Mouse (Mus musculus): ENCODE results near the gene Gdpd3. TPM values are rescaled to one million over a fixed set of nuclear protein-coding genes. Genes with fewer than 3 reads are reported as not detected.
A peak's percentile ranks its signal among the peaks of the same experiment; 100 is the strongest.

Gene Gdpd3
- polyA plus RNA-seq, 1 experiment from 2014 or later = 1.00 TPM

DNA sequence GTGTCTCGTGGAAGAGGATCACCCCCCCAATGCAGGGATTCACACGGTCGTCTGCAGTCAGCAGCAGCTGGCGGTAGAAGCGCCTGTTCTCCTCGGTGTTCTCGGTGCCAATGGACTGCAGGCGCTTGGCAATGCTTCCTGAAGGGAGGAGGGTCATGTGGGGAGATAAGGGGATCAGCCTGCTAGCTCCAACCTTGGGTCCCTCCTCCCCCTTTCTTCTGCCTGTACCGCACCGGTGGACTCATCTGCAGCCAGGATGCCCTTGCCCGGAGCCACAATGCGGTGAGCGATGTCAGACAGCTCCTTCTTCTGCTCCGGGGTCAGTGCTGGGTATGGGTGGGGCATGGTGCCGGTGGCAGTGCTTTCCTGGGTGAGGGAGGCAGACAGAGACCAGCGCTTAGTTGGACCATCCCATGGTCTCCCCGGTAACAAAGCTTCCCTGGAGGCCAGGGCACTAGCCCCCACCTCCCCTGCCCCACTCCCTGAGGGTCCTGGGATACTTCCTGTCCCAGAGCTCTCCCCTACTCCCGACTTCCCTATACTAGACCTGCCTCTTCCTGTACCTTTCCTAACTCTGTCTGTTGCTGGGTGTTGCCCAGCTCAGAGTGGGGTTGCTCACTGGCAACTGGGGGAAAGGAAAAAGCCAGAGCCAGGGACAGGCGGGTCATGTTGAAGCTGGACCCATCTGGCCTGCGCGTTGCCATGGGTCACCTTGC lies 31.4 kb downstream of the Gdpd3 start, which contains the start of gene Fam57b:
Gene Fam57b (plus strand): TSS at position 258 of the 716 bp plus-strand sequence.
- Histone ChIP-seq H3K27ac (ENCODE audit: low read length) (peak within 1 kb of the TSS; percentile 96), H3K4me2 (ENCODE audit: low read depth, low read length) (peak within 1 kb of the TSS; percentile 78), H3K27me3 (ENCODE audit: control insufficient read depth, insufficient read depth, low read length) (no peaks in the 10 kb centered on the region), H3K4me3 (ENCODE audit: low read length) (peak within 1 kb of the TSS; percentile 80), H3K9ac (ENCODE audit: low read length) (peak within 1 kb of the TSS; percentile 94), H3K4me1 (ENCODE audit: control insufficient read depth, insufficient read depth, low read length) (peaks cover 50% of the 10 kb centered on the region), H3K36me3 (ENCODE audit: control insufficient read depth, insufficient read depth) (peaks cover 28% of the 10 kb centered on the region), H3K9me3 (replicated peaks; ENCODE audit: control insufficient read depth, low read length) (no peaks in the 10 kb centered on the region)
- WGBS = 7% methylated on average over 21 of the region's 21 CpGs
- 0 out of 2 replicates have a peak, but pooled peaks have one; percentile 7 for ATAC-seq (replicated peaks; ENCODE audit: extremely low read depth, insufficient read depth, low FRiP score)

DNA sequence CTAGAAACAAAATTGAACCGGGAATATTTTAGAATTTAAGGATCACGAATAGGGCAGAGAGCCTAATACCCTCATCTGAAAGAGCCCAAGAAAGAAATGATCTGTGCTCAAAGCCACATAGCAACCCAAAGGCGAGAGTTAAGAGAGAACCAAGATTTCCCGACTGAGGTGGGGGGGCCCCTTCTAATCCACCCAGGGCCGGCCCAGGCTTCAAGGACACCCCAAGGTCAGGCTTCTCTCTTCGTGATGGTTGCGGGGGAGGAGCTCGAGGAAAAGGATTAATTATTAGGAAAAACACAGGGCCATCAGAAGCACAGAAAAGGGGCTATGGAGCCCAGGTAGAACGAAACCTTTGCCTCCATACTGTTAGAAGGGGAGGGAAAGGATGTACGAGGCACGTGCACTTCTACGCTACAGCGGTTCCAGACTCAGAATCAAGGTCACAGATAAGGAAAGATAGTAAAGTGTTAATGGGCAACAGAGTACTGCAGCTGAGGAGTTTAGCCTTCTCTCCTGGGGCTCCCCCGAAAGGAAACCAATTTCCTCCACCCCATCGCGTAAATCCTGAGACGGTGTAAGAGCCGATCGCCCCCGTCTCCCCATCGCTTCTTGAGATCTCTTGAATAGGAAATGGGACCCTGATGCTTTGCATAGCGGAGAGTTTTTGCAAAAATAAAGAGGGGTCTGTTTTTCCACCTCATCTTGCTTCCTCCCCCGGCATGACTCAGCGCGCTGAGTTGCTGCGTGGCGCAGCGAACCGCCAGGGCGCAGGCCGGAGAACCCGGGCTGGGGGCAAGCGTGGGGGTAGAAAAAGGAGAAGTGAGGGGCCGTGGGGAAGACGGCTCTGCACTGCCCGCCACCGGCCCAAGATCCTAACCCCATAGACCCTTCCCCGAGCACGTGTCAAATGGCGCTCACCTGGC lies 32.3 kb downstream of the Gdpd3 start:
- Histone ChIP-seq H3K4me2 (ENCODE audit: low read depth, low read length) (peak overlapping the region; percentile 78), H3K27me3 (ENCODE audit: control insufficient read depth, insufficient read depth, low read length) (no peaks in the 10 kb centered on the region), H3K4me1 (ENCODE audit: control insufficient read depth, insufficient read depth, low read length) (peaks cover 45% of the 10 kb centered on the region), H3K9ac (ENCODE audit: low read length) (peak overlapping the region; percentile 94), H3K4me3 (ENCODE audit: low read length) (peak overlapping the region; percentile 80), H3K27ac (ENCODE audit: low read length) (peak overlapping the region; percentile 96), H3K36me3 (ENCODE audit: control insufficient read depth, insufficient read depth) (peaks cover 28% of the 10 kb centered on the region), H3K9me3 (replicated peaks; ENCODE audit: control insufficient read depth, low read length) (no peaks in the 10 kb centered on the region)
- no peak for ATAC-seq (replicated peaks; ENCODE audit: extremely low read depth, insufficient read depth, low FRiP score)
- WGBS = under 1% methylated on average over 40 of the region's 40 CpGs

DNA sequence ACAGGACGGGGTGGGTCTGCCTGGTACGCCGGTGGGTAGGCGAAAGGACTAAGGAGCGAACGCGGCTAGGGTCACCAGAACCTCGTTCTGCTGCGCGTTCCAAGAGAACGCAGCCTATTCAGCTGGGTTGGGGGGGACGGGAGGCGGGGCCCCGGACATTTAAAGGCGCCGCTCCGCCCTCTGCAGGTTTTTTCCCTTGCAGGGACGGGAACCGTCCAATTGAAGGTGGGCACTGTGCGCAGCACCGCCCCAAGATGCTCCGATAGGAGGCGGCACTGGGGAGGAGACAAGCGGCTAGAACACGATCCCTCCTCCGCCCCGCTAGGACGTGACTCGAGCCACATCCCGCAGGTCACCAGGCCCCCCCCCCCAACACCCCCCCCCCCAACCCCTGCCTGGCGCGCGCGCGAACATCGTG lies 32.9 kb downstream of the Gdpd3 start:
- Histone ChIP-seq H3K9me3 (replicated peaks; ENCODE audit: control insufficient read depth, low read length) (no peaks in the 10 kb centered on the region), H3K27me3 (ENCODE audit: control insufficient read depth, insufficient read depth, low read length) (no peaks in the 10 kb centered on the region), H3K36me3 (ENCODE audit: control insufficient read depth, insufficient read depth) (peaks cover 28% of the 10 kb centered on the region), H3K4me2 (ENCODE audit: low read depth, low read length) (peak overlapping the region; percentile 92), H3K4me1 (ENCODE audit: control insufficient read depth, insufficient read depth, low read length) (peaks cover 42% of the 10 kb centered on the region), H3K4me3 (ENCODE audit: low read length) (peak overlapping the region; percentile 80), H3K9ac (ENCODE audit: low read length) (peak overlapping the region; percentile 94), H3K27ac (ENCODE audit: low read length) (peak overlapping the region; percentile 100)
- peak; percentile 93 for ATAC-seq (replicated peaks; ENCODE audit: extremely low read depth, insufficient read depth, low FRiP score)
- 1% methylated on average over 30 of the region's 36 CpGs for WGBS

GRCm38 (mm10) chr7:126799468-126800268 lies 33.5 kb downstream of the Gdpd3 start:
- ATAC-seq (replicated peaks; ENCODE audit: extremely low read depth, insufficient read depth, low FRiP score) = peak; percentile 86
- Histone ChIP-seq H3K9ac (ENCODE audit: low read length) (peak overlapping the region; percentile 92), H3K4me2 (ENCODE audit: low read depth, low read length) (peak overlapping the region; percentile 92), H3K4me3 (ENCODE audit: low read length) (peak overlapping the region; percentile 80), H3K27ac (ENCODE audit: low read length) (peak overlapping the region; percentile 100), H3K4me1 (ENCODE audit: control insufficient read depth, insufficient read depth, low read length) (peaks cover 37% of the 10 kb centered on the region), H3K9me3 (replicated peaks; ENCODE audit: control insufficient read depth, low read length) (no peaks in the 10 kb centered on the region), H3K36me3 (ENCODE audit: control insufficient read depth, insufficient read depth) (peaks cover 26% of the 10 kb centered on the region), H3K27me3 (ENCODE audit: control insufficient read depth, insufficient read depth, low read length) (no peaks in the 10 kb centered on the region)
- 1% methylated on average over 37 of the region's 38 CpGs for WGBS

GRCm38 (mm10) chr7:126800269-126801056 lies 34.3 kb downstream of the Gdpd3 start:
- ATAC-seq (replicated peaks; ENCODE audit: extremely low read depth, insufficient read depth, low FRiP score) = no peak
- Histone ChIP-seq H3K9me3 (replicated peaks; ENCODE audit: control insufficient read depth, low read length) (no peaks in the 10 kb centered on the region), H3K36me3 (ENCODE audit: control insufficient read depth, insufficient read depth) (peaks cover 18% of the 10 kb centered on the region), H3K27ac (ENCODE audit: low read length) (peak overlapping the region; percentile 100), H3K4me3 (ENCODE audit: low read length) (peak overlapping the region; percentile 80), H3K27me3 (ENCODE audit: control insufficient read depth, insufficient read depth, low read length) (no peaks in the 10 kb centered on the region), H3K4me1 (ENCODE audit: control insufficient read depth, insufficient read depth, low read length) (peaks cover 30% of the 10 kb centered on the region), H3K4me2 (ENCODE audit: low read depth, low read length) (peak overlapping the region; percentile 92), H3K9ac (ENCODE audit: low read length) (peak overlapping the region; percentile 92)
- WGBS = 58% methylated on average over 5 of the region's 5 CpGs

DNA sequence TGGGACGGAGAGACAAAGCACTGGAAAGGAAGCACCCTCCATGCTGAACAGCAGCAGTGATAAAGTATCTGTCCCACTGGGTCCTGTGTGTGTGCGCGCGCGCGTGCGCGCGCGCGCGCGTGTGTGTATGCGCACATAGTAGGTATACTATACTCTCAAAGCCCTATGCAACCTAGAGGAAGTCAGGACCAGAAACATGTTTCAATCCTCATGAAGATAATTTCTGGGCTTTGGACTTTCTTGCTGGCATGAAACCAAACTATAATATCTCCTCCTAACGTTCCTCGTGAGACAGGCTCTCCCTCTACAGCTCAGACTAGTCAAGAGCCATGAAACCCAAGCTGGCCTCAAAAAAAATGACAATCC lies 34.9 kb downstream of the Gdpd3 start:
- no peak overlapping the region for H3K9ac ChIP-seq (ENCODE audit: low read length)
- H3K9me3 ChIP-seq (replicated peaks; ENCODE audit: control insufficient read depth, low read length) = no peaks in the 10 kb centered on the region
- H3K27ac ChIP-seq (ENCODE audit: low read length) = no peak overlapping the region
- H3K4me1 ChIP-seq (ENCODE audit: control insufficient read depth, insufficient read depth, low read length) = peaks cover 26% of the 10 kb centered on the region
- H3K27me3 ChIP-seq (ENCODE audit: control insufficient read depth, insufficient read depth, low read length) = no peaks in the 10 kb centered on the region
- peaks cover 13% of the 10 kb centered on the region for H3K36me3 ChIP-seq (ENCODE audit: control insufficient read depth, insufficient read depth)
- no peak overlapping the region for H3K4me2 ChIP-seq (ENCODE audit: low read depth, low read length)
- 83% methylated on average over 16 of the region's 16 CpGs for WGBS
- no peak for ATAC-seq (replicated peaks; ENCODE audit: extremely low read depth, insufficient read depth, low FRiP score)
- no peak overlapping the region for H3K4me3 ChIP-seq (ENCODE audit: low read length)

DNA sequence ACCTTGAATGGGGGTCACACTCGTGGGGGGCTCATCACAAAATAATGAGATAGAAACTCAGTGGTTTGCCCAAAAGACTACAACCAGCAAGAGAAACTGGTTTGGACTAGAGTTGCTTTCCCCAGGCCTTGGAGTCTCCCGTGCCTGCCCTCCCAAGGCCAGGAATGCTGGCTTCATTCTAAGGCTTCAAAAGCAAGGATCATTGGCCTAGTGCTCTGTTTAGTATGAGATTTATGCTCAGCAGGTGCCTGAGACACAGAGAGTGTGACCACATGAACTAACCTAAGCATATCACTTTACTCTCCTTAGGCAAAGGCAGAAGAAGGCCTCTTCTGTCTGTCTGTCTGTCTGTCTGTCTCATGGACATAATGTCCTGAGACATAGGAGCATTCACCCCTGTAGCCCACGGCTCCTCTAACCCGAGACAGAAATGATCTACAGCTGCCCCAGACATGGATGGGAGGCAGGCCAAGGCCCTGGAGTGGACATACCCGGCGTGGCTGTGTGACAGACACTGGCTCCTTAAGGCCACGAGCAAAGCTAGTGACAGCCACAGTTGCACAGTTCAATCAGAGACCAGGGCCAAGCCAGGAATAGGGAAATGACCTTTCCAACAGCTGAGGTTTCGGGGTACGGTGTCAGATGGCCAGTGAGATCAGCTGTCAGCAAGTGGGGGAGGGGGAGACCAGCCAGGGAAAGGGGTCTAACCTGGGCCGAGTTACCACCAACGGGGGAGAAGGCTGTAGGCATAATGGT lies 36.2 kb downstream of the Gdpd3 start:
- Histone ChIP-seq H3K4me3 (ENCODE audit: low read length) (no peak overlapping the region), H3K27ac (ENCODE audit: low read length) (no peak overlapping the region), H3K4me2 (ENCODE audit: low read depth, low read length) (no peak overlapping the region), H3K36me3 (ENCODE audit: control insufficient read depth, insufficient read depth) (no peaks in the 10 kb centered on the region; the same call in 1 of the 2 replicates), H3K27me3 (ENCODE audit: control insufficient read depth, insufficient read depth, low read length) (no peaks in the 10 kb centered on the region), H3K9me3 (replicated peaks; ENCODE audit: control insufficient read depth, low read length) (no peaks in the 10 kb centered on the region), H3K4me1 (ENCODE audit: control insufficient read depth, insufficient read depth, low read length) (peaks cover 17% of the 10 kb centered on the region), H3K9ac (ENCODE audit: low read length) (no peak overlapping the region)
- no peak for ATAC-seq (replicated peaks; ENCODE audit: extremely low read depth, insufficient read depth, low FRiP score)
- 80% methylated on average over 11 of the region's 11 CpGs for WGBS

Measured in heart, embryonic 16.5 days (tissue).